Mouse (Mus musculus) brown adipose tissue, adult 24 weeks (tissue): ENCODE results near the gene Hmbs. TPM values are rescaled to one million over a fixed set of nuclear protein-coding genes. Genes with fewer than 3 reads are reported as not detected.
"Not testable (repeated sequence)": the region's sequence is repeated elsewhere in the genome, so short reads cannot be mapped to it uniquely, and the experiment has no call there.

Experiments
- H3K27ac ChIP-seq: fragments of 200-500 bp; replicated peaks from 2 replicates; pipeline ENCODE4 v1.5.1; 2012; ENCODE audit warnings: low read depth, mild to moderate bottlenecking, low read length
- H3K4me1 ChIP-seq: fragments of 200-500 bp; 2 replicates; pipeline ENCODE4 v1.6.1; 2012; ENCODE audit warnings: low read length, mixed read lengths; ENCODE audit not compliant: control insufficient read depth, insufficient read depth, insufficient read length
- H3K4me3 ChIP-seq: fragments of 200-500 bp; 2 replicates; pipeline ENCODE4 v1.5.1; 2012; ENCODE audit warnings: low read depth, mild to moderate bottlenecking, low read length, moderate library complexity; ENCODE audit not compliant: insufficient read depth
- polyA plus RNA-seq: library from polyadenylated mRNA; stranded (reverse); fragments of >200 nt; gene quantifications from 2 replicates; pipeline ENCODE4 v1.2.4, GENCODE M21; 2012; ENCODE audit not compliant: missing spikeins, insufficient read depth, insufficient read length

Gene Hmbs
- polyA plus RNA-seq, 1 experiment: 58.0 TPM

DNA sequence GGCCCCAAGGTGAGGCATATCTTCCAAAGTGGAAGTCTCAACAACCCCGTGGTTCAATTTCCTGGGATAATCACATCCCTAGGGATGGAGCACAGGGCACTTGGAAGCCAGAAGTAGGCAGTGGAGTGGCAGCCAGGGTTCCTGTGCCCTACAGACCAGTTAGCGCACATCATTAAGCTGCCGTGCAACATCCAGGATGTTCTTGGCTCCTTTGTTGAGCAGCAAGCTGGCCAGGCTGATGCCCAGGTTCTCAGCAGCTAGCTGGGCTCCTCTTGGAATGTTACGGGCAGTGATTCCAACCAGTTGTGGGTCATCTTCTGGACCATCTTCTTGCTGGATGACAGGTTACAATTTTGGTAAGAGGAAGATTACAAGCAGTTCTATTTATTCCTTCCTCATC, 7.5 kb downstream of the Hmbs start:
- not testable (repeated sequence) for H3K27ac ChIP-seq, H3K4me3 ChIP-seq, H3K4me1 ChIP-seq

DNA sequence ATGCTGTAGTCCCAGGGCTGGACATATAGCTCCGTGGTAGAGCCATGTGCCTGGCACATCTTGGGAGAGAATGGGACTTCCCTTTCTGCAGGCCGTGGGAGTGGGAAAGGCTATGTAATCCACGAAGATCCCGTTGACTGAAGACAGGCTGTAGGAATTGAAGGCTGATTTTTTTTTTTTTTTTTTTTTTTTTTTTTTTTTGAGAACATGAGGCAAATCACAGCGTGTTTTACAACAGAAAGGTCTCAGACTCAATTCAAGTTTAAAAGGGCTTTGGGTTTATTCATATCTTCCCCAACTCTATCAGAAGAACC, 8.0 kb downstream of the Hmbs start:
- peaks cover 4% of the 10 kb centered on the region; the same call in 1 of the 2 replicates for H3K4me1 ChIP-seq
- no peak overlapping the region for H3K27ac ChIP-seq
- H3K4me3 ChIP-seq: peak overlapping the region; percentile 77

DNA sequence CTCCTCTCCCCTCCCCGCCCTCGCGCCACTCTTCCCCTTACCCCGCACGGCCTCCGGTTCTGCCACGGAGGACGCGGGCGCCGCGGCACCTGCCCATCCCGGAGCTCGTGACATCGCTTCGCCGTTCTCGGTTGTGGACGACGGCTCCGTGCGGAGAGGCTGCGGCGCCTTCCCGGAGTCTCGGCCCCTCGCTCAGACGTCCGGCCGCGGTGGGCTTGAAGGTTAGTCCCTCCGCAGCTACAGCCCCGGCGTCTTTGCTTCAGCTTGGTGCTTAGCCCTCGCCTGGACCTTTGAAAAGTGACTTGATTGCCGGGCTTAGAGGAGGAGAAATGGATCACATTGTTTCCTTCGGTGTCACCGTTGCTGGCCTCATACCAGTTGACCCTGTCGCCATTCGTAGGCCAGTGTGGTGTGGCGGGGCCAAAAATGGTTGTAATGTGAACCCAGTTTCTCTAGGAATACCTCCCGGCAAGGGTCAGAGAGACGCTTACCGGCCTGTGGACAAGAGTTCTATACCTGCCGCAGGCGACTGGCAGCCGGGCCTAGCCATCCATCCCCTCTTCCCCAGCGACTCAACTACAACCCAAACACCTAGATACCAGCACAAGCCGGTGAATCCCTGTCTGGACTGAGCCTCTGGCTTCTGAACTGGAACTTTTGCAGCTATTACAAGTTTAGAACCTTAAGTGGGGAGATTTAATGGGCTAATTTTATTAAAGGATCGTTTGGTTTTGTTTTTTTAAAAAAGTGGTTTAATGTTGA, 8.5 kb downstream of the Hmbs start:
- Histone ChIP-seq H3K4me3 (peak overlapping the region; percentile 77), H3K4me1 (peaks cover 4% of the 10 kb centered on the region; the same call in 1 of the 2 replicates), H3K27ac (0 out of 2 replicates have a peak overlapping the region, but pooled peaks have one; percentile 13)

DNA sequence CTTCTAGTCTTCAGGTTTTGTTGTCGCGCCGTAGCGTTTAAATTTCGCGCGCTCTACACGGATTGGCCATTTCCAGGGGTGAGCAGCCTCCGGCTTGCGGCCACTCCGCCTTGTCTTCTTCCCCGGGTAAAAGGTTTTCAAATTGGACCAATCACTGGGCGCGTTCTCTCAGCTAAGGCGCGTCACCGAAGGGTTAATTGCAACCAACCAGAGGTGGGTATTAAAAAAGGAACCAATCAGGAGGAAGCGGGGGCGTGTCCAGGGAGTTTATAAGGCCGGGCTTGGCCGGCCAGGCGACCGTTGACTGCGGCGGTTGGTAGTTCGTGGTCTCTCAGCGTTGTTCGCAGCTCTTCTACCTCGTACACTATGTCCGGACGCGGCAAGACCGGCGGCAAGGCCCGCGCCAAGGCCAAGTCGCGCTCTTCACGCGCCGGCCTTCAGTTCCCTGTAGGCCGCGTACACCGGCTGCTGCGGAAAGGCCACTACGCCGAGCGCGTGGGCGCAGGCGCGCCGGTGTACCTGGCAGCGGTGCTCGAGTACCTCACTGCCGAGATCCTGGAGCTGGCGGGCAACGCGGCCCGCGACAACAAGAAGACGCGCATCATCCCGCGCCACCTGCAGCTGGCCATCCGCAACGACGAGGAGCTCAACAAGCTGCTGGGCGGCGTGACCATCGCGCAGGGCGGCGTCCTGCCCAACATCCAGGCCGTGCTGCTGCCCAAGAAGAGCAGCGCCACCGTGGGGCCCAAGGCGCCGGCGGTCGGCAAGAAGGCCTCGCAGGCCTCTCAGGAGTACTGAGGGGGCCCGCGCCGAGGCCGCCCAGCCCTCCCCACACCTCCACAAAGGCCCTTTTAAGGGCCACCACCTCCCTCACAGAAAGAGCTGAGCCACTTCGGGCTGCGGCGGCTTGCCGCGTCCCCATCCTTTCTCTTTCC, 9.4 kb downstream of the Hmbs start, which contains the start of gene H2afx:
H2afx (plus strand) TSS at position 299 of the 935 bp plus-strand sequence.
- Histone ChIP-seq H3K27ac (0 out of 2 replicates have a peak within 1 kb of the TSS, but pooled peaks have one; percentile 13), H3K4me1 (peaks cover 4% of the 10 kb centered on the region; the same call in 1 of the 2 replicates), H3K4me3 (peak within 1 kb of the TSS; percentile 77)

DNA sequence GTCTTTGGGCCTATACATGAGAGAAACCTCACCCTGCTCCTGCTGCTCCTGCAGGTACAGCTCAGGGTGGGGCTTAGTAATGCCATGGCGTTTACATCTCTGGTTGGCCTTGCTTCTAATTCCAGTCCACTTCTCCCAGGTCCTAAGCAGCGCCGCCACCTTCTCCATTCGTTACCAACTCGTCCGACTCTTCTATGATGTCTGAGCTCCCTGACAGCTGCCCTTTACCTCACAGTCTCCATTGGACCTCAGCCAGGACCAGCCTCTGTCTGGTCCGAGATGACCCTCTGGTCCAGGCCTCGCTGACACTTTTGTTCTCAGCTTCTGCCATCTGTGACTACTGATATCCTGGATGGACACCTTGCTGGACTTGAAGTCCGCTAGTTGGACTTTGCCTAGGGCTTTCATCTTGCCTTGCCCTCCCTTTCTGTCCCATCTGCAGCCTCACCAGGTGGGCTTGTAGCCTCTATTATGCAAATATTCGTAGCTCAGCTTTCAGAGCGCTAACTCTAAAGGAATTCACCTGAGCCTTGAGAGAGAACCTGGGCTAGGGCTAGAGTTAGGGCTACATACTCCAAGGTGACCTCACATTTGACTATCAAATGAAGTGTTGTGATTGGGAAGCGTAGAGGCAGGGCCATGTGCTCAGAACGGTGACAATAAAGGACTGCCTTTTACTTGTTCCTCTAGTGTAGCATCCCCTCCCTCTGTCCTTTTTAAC, 10.9 kb downstream of the Hmbs start:
- H3K4me1 ChIP-seq: peaks cover 4% of the 10 kb centered on the region; the same call in 1 of the 2 replicates
- H3K4me3 ChIP-seq: no peak overlapping the region
- H3K27ac ChIP-seq: no peak overlapping the region

DNA sequence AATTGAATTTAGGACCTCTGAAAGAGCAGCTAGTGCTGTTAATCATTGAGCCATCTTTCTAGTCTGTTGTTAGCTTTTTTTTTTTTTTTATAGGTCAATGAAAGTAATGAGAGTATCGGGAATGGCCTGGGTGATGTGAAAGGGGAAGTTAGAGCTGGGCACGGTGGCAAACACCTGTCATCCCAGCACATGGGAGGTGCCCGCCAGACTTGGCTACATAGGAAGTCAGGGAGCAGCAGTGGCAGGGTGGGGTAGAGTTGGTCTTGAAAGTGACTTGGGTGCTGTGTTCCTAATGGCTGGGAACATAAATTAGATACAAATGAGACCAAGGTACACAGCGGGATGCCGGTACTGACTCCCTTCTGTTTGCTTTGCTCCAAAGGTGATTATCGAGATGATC, 13.3 kb downstream of the Hmbs start:
- Histone ChIP-seq H3K4me3 (no peak overlapping the region), H3K27ac (no peak overlapping the region), H3K4me1 (peaks cover 8% of the 10 kb centered on the region; the same call in 1 of the 2 replicates)

DNA sequence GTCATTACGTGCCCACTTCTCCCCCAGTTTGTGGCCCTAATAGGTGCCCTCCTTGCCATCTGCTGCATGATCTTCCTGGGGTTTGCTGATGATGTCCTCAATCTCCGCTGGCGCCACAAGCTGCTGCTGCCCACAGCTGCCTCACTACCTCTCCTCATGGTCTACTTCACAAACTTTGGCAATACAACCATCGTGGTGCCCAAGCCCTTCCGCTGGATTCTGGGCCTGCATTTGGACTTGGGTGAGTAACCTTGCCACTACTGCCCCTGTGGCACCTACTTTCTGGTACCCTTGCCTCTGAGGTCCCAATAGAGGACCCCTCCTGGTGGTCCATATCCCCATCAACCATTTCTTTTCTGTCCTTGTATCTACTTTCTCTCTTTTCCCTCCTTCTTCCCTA, 16.1 kb downstream of the Hmbs start:
- peak overlapping the region; percentile 79 for H3K4me3 ChIP-seq
- peaks cover 5% of the 10 kb centered on the region; the same call in 1 of the 2 replicates for H3K4me1 ChIP-seq
- H3K27ac ChIP-seq: peak overlapping the region; percentile 16

DNA sequence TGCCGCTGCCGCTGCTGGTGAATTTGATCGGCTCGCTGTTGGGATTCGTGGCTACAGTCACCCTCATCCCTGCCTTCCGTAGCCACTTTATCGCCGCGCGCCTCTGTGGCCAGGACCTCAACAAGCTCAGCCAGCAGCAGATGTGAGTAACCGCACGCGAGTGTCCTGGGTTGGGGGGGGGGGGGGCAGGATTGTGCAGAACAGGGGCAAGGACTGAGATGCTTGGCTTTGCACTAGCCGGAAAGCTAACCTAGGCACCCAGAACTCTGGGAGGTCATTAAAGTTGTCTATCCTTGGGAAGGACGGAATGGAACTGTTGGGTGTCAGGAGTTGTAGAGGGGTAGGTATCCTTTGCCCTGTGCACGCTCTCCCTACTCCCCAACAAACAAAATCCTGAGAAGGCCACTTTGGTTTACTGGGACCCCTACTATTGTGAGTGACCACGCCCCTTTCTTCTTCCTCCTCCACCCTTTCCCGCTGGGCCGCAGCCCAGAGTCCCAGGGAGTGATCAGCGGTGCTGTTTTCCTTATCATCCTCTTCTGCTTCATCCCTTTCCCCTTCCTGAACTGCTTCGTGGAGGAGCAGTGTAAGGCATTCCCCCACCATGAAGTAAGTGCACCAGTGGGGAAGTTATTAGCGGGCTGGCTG, 16.8 kb downstream of the Hmbs start:
- H3K4me1 ChIP-seq: peaks cover 5% of the 10 kb centered on the region; the same call in 1 of the 2 replicates
- peak overlapping the region; percentile 69 for H3K27ac ChIP-seq
- peak overlapping the region; percentile 79 for H3K4me3 ChIP-seq

DNA sequence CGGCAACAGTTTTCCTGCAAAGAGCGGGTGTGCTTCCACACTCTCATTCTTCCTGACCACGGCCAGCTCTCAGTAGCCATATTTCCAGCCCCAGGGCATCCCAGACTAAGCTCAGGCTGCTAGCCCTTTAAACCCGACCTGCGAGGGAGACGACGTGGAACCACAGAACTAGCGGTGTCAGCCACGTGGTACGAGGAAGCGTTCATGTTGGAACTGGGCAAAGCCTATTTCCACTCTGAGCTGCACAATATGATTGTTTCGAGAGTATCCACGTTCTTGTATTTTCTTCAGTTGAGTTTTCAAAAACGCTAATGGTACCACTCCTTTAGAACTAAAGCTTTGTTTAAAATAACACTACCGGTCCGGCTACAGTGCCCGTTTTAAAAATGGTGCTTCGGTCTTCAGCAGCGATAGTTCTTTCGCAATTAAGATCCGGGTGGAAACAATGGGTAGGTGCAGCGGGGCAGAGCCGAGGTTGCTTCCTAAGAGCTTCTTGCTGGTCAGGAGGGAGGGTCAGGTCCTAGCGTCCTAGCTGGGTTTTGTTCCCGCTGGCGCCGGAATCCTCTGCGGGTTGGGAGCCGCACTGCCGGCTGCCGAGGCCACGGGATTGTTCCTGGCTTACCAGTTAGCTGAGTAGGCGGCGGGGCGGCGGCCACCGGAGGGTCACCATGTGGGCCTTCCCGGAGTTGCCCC, 17.5 kb downstream of the Hmbs start:
- Histone ChIP-seq H3K27ac (peak overlapping the region; percentile 72), H3K4me1 (peaks cover 5% of the 10 kb centered on the region; the same call in 1 of the 2 replicates), H3K4me3 (peak overlapping the region; percentile 79)

DNA sequence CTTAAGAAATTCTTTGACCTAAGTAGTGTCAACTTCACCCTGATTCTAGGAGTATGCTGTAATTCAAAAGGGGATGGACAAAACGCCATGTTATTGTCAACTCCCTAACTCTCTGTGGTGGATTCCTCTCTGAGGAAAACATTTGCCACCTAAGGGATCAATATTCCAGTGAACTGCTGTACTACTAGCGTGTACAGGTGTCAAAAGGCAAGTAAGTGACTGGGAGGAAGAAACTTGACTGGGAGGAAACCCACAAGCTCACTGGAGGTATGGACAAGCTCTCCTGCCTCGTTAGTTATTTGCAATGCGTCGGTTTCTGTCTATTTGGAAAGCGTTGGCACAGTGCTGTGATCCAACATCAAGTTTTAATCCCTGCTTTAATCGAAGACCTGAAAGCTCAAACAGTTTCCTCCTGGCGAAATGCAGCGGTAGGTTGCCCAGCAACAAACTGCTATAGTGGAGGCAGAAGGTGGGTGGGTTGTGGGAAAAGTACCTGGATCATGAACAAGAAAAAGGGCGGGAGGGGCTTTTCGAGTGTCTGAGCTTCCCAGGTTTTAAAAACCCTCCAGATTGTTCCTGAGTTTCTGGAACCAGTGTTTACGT, 18.2 kb downstream of the Hmbs start, which contains the start of gene Dpagt1:
Dpagt1 (plus strand) TSS at position 252 of the 603 bp plus-strand sequence.
- H3K4me3 ChIP-seq: peak within 1 kb of the TSS; percentile 79
- peaks cover 5% of the 10 kb centered on the region; the same call in 1 of the 2 replicates for H3K4me1 ChIP-seq
- peak within 1 kb of the TSS; percentile 72 for H3K27ac ChIP-seq

DNA sequence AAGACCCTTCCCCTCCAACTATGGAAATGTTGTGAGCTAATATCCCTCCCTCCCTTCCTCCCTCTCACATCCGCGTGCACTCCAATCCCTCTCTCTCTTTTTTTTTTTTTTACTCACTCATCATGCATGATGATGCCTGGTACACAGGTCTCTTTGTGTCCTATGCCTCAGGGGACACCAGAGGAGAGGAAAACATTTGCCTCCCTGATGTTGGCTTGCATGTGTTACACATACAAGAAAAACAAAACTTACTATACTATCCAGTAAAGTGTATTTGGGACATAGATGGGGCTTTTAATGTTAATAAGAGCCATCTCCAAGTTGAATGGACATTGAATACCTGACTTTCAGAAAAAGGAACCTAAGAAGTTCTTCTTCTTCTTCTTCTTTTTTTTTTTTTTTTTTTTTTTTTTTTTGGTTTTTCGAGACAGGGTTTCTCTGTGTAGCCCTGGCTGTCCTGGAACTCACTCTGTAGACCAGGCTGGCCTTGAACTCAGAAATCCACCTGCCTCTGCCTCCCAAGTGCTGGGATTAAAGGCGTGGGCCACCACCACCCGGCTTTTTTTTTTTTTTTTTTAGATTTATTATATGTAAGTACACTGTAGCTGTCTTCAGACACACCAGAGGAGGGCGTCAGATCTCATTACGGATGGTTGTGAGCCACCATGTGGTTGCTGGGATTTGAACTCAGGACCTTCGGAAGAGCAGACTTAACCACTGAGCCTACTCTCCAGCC, 18.8 kb downstream of the Hmbs start:
- not testable (repeated sequence) for H3K4me1 ChIP-seq, H3K27ac ChIP-seq, H3K4me3 ChIP-seq

DNA sequence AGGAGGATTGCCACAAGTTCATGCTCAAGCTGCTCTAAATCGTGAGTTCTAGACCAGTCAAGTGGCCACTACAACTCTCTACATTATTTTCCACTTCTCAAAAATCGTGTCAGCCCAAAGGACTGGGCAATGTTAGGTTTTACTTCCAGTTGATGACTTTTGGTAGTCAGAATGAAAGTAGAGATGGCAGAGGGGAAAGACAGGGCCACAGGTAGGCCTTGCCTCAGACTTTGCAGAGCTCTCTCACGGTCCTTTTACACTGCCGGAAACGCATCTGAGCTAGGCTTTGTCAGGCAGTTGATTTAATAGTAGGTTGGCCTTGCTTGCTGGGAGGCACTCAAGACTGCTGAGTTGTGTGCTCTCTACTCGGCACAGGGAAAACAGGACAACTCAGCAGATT, 19.9 kb downstream of the Hmbs start:
- no peak overlapping the region for H3K4me3 ChIP-seq
- peaks cover 5% of the 10 kb centered on the region; the same call in 1 of the 2 replicates for H3K4me1 ChIP-seq
- no peak overlapping the region for H3K27ac ChIP-seq

DNA sequence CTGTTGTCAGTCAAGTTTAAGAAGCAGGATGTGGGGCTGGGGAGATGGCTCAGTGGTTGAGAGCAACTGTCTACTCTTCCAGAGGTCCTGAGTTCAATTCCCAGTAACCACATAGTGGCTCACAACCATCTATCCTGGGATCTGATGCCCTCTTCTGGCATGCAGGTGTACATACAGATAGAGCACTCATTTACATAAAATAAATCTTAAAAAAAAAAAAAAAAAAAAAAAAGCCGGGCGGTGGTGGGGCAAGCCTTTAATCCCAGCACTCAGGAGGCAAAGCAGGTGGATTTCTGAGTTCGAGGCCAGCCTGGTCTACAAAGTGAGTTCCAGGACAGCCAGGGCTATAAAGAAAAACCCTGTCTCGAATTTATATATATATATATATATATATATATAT, 20.4 kb downstream of the Hmbs start:
- H3K4me1 ChIP-seq, H3K4me3 ChIP-seq, H3K27ac ChIP-seq: not testable (repeated sequence)
